Mouse (Mus musculus): Measurements from ENCODE around the gene a. TPM values are rescaled to one million over a fixed set of nuclear protein-coding genes. Genes with fewer than 3 reads are reported as not detected.
A peak's percentile ranks its signal among the peaks of the same experiment; 100 is the strongest.

Gene a
- polyA plus RNA-seq (2015; fragmentation: Nextera tagmentation; extraction: Ambion mirVana) = 0.41 and 0.65 TPM in 2 replicates

DNA sequence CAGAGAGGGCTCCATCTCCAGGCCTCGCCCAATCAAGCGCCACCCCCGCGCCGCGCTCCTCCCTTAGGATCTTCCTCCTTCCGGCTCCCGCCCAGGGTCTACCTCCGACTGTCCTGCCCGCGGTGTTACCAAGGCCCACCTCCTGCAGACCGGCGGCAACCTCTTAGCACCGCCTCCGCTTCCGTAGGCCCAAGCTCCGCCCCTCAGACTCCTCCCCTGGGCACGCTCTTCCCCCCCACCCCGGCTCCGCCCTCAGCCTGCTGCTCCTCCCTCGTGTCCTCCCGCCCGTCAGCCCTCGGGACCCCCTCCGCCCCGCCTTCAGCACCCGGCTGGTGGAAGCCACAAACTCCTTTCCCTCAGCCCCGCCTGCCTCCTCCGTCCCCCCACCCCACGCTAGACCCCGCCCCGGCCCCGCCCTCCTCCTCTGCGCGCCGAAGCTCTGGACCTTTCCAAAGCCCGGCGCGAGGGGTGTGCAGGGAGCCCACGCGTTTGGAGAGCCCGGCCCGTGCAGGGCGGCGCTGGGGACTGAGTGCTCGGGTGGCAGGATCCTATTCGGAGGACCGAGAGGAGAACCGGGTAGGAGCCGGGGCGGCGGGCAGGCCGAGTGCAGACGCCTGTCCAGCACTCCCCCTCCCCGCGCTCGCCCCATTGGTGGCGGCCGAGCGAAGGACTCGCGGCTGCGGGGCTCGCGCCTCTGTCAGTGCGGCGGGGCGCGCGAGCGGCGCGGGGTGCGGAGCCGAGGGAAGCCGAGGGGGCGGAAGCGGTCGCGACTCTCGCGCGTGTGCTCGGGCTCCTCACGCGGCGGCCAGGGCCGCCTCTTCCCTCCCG is at the start of gene a, which contains the start of gene Raly:
Gene a (plus strand): TSS at position 747 of the 828 bp plus-strand sequence.
Gene Raly (plus strand): TSS at position 441 of the 828 bp plus-strand sequence.
- 0 out of 2 replicates have a peak, but pooled peaks cover 11% of the 10 kb centered on the region for H3K4me1 ChIP-seq (replicated peaks; ENCODE audit: control insufficient read depth, insufficient read depth)
- H3K9ac ChIP-seq (ENCODE audit: low read length) = peak within 1 kb of the TSS; percentile 96
- peak within 1 kb of the TSS; percentile 98 for H3K27ac ChIP-seq (replicated peaks)
- 1% methylated on average over 54 of the region's 89 CpGs for WGBS
- DNase-seq (ENCODE audit: low spot score) (peak; percentile 100), ATAC-seq (ENCODE audit: low FRiP score, low TSS enrichment) (peak; percentile 97)
- peak within 1 kb of the TSS; percentile 91 for H3K4me3 ChIP-seq (ENCODE audit: low read depth, low read length)
- TF ChIP-seq CTCF (IDR thresholded peaks at IDR 0.05; ENCODE audit: low read depth) (peak; percentile 51), EP300 (optimal IDR thresholded peaks at IDR 0.05) (no peak)
- H3K4me2 ChIP-seq (replicated peaks; ENCODE audit: low read depth) = peak within 1 kb of the TSS; percentile 82
- no peaks in the 10 kb centered on the region for H3K9me3 ChIP-seq (ENCODE audit: control insufficient read depth, low read length)
- H3K36me3 ChIP-seq (ENCODE audit: control insufficient read depth, insufficient read depth, low read length) = no peaks in the 10 kb centered on the region
- H3K27me3 ChIP-seq (ENCODE audit: control insufficient read depth, insufficient read depth, low read length) = no peaks in the 10 kb centered on the region

DNA sequence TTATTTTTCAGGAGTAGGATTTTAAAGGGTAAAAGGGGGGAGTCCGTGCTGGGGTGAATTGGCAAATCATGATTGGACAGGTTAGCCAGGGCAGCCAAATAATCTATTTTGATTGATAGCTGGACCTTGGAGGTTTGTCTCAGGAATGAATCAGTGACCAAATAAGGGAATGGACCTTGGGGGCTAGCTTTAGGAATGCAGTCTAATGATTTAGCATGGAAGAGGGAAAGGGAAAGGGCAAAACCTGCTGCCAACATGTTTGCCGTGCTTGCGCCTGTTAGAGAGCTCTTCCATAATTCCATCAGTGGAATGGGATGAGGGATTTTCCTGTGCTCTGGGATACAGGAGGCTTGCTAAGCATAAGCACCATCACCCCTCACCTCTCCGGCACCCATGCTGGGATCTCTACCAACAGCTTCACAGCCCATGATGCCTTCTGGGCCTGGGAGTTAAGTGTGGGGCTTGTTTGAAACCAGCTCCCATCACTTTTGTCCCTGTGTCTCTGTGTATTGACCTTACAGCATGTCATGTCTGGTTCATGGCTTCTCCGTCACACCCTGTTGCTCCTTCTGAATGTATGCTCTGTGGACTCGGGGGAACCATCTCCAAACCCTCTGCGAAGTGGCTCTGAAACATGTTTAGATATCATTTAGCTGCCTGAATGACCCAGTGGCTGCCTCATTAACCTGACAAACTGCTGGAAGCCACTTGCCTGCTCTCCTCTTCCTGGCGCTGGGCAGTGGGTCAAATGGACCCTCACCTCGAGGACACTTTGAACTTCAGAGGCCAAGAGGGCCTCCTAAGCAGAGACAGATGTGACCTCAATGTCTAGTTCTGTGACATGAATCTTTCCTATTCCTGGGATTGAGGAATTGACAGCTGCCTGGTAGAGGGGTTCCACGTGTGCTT is 48.0 kb upstream of the a start:
- H3K9ac ChIP-seq (ENCODE audit: low read length) = no peak overlapping the region
- no peaks in the 10 kb centered on the region for H3K27me3 ChIP-seq (ENCODE audit: control insufficient read depth, insufficient read depth, low read length)
- no peak overlapping the region for H3K4me3 ChIP-seq (ENCODE audit: low read depth, low read length)
- DNase-seq (ENCODE audit: low spot score) (no peak), ATAC-seq (ENCODE audit: low FRiP score, low TSS enrichment) (no peak)
- no peaks in the 10 kb centered on the region for H3K4me1 ChIP-seq (replicated peaks; ENCODE audit: control insufficient read depth, insufficient read depth)
- TF ChIP-seq EP300 (optimal IDR thresholded peaks at IDR 0.05) (no peak), CTCF (IDR thresholded peaks at IDR 0.05; ENCODE audit: low read depth) (no peak)
- WGBS = 65% methylated on average over 10 of the region's 10 CpGs
- H3K36me3 ChIP-seq (ENCODE audit: control insufficient read depth, insufficient read depth, low read length) = no peaks in the 10 kb centered on the region
- H3K4me2 ChIP-seq (replicated peaks; ENCODE audit: low read depth) = no peak overlapping the region
- H3K9me3 ChIP-seq (ENCODE audit: control insufficient read depth, low read length) = no peaks in the 10 kb centered on the region
- no peak overlapping the region for H3K27ac ChIP-seq (replicated peaks)

DNA sequence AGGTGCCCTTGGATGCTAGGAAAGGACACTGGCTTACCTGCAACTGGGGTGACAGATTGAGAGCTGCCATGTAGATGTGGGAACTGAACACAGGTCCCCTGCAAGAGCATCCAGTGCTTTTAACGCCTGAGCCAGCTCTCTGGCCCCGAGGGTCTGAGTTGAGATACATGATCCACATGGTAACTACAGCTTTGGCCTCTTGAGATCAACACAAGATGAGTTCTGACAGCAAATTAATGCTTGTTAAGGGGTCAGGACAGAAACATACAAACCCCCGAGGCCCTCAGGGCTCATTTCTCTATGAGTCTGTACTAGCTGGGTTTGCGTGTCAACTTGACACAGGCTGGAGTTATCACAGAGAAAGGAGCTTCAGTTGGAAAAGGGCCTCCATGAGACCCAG is 47.3 kb upstream of the a start:
- Histone ChIP-seq H3K4me3 (ENCODE audit: low read depth, low read length) (no peak overlapping the region), H3K9ac (ENCODE audit: low read length) (no peak overlapping the region), H3K36me3 (ENCODE audit: control insufficient read depth, insufficient read depth, low read length) (no peaks in the 10 kb centered on the region), H3K27ac (replicated peaks) (no peak overlapping the region), H3K27me3 (ENCODE audit: control insufficient read depth, insufficient read depth, low read length) (no peaks in the 10 kb centered on the region), H3K4me1 (replicated peaks; ENCODE audit: control insufficient read depth, insufficient read depth) (no peaks in the 10 kb centered on the region), H3K4me2 (replicated peaks; ENCODE audit: low read depth) (no peak overlapping the region), H3K9me3 (ENCODE audit: control insufficient read depth, low read length) (no peaks in the 10 kb centered on the region)
- WGBS = 69% methylated on average over 4 of the region's 4 CpGs
- no peak for TF ChIP-seq CTCF (IDR thresholded peaks at IDR 0.05; ENCODE audit: low read depth)
- no peak for TF ChIP-seq EP300 (optimal IDR thresholded peaks at IDR 0.05)
- DNase-seq (ENCODE audit: low spot score) (no peak), ATAC-seq (ENCODE audit: low FRiP score, low TSS enrichment) (no peak)

DNA sequence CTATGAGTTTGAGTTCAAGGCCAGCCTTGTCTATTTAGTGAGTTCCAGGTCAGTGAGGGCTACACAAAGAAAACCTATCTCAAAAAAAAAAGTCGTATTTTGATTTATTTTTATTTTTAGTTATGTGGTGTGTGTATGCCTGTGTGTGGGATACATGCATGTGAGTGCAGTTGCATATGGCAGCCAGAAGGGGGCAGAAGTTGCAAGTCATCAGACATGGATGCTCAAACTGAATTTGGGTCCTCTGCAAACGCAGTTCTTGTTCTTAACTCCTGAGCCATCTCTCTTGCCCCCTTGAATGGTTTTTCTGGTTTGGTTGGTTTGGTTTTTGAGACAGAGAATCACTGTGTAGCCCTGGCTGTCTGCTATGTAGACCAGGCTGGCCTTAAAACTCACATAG is 42.8 kb upstream of the a start:
- no peak overlapping the region for H3K4me2 ChIP-seq (replicated peaks; ENCODE audit: low read depth)
- ATAC-seq (ENCODE audit: low FRiP score, low TSS enrichment) = no peak
- 91% methylated on average over 2 of the region's 2 CpGs for WGBS

DNA sequence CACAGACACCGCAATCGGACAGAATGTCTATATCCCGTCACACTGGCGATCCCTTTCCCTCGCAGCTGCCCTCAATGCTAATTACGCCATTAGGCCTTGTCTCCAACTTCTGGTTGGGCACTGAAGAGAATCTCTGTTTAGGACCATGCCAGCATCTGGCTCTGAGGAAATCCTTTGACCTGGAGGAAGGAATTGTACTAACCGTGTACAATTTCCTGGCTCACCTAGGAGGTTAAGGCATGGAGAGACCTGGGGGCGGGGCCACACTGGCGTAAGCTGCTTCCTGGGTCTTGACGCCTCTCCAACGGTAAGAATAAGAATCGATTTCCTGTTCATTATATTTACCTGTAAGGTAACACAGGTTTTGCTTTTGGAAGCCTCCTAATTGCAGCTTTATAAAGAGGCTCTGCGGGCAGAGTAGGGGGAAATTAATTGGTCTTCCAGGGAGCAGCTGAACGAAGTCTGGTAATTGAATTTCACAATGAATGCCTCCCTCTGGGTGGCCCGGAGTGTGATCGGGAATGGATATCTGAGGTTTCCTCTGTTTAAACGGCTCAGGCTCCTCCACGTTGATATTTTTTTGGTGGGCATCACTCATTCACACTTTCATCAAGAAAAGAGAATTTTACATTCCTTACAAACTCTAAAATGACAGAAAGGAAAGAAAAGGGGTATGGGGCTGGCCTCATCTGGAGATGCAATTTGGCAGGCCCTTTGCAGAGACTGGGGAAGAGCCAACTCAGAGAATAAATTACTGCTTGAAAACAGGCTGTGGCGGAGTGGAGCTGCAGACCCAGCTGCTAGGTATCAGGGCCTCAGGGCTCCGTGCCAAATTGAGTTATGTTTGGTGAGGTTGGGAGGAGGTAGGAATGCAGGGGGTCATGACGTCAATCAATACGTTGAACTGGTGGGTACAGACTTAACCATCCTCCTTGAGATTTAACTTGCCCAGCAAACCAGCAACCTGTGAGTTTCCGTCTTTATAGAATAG is 41.9 kb upstream of the a start:
- Histone ChIP-seq H3K27ac (replicated peaks) (no peak overlapping the region), H3K9me3 (ENCODE audit: control insufficient read depth, low read length) (no peaks in the 10 kb centered on the region), H3K4me1 (replicated peaks; ENCODE audit: control insufficient read depth, insufficient read depth) (no peaks in the 10 kb centered on the region), H3K4me2 (replicated peaks; ENCODE audit: low read depth) (no peak overlapping the region), H3K4me3 (ENCODE audit: low read depth, low read length) (no peak overlapping the region), H3K36me3 (ENCODE audit: control insufficient read depth, insufficient read depth, low read length) (no peaks in the 10 kb centered on the region), H3K27me3 (ENCODE audit: control insufficient read depth, insufficient read depth, low read length) (no peaks in the 10 kb centered on the region), H3K9ac (ENCODE audit: low read length) (no peak overlapping the region)
- ATAC-seq (ENCODE audit: low FRiP score, low TSS enrichment) = no peak
- WGBS = 54% methylated on average over 23 of the region's 23 CpGs
- DNase-seq (ENCODE audit: low spot score) = peak; percentile 34
- TF ChIP-seq EP300 (optimal IDR thresholded peaks at IDR 0.05) = no peak
- no peak for TF ChIP-seq CTCF (IDR thresholded peaks at IDR 0.05; ENCODE audit: low read depth)

More for the DNA sequence above, 42.8 kb upstream of the a start:
- H3K4me3 ChIP-seq (ENCODE audit: low read depth, low read length) = no peak overlapping the region
- no peaks in the 10 kb centered on the region for H3K36me3 ChIP-seq (ENCODE audit: control insufficient read depth, insufficient read depth, low read length)
- H3K4me1 ChIP-seq (replicated peaks; ENCODE audit: control insufficient read depth, insufficient read depth) = no peaks in the 10 kb centered on the region
- TF ChIP-seq EP300 (optimal IDR thresholded peaks at IDR 0.05) (no peak), CTCF (IDR thresholded peaks at IDR 0.05; ENCODE audit: low read depth) (peak; percentile 38)
- H3K27ac ChIP-seq (replicated peaks) = no peak overlapping the region
- H3K27me3 ChIP-seq (ENCODE audit: control insufficient read depth, insufficient read depth, low read length) = no peaks in the 10 kb centered on the region
- H3K9ac ChIP-seq (ENCODE audit: low read length) = no peak overlapping the region
- no peak for DNase-seq (ENCODE audit: low spot score)
- H3K9me3 ChIP-seq (ENCODE audit: control insufficient read depth, low read length) = no peaks in the 10 kb centered on the region
